Mouse (Mus musculus): Measurements from ENCODE around the gene Serpine1. TPM values are rescaled to one million over a fixed set of nuclear protein-coding genes. Genes with fewer than 3 reads are reported as not detected.

The Serpine1 gene
- polyA plus RNA-seq, 1 experiment from 2014 or later, result not detected

DNA sequence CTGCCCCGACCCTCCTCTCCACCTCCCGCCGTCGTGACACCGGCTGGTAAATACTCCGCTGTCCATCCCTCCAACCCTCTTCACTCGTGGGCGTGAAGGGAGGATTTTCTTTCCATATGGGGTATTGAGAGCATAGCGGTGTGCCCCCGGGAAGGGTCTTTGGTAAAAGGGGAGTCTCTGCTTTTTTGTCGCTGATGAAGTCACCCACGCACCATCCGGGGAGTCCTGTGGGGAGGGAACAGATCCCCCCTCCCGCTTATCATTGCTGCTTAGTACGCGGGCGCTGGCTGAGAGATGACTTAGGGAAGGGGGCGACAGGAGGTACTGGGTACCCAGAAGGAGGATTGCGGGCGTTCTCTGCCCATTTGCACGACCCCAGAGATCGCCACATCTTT, 41.7 kb downstream of the Serpine1 start:
- H3K4me1 ChIP-seq (replicated peaks; ENCODE audit: control insufficient read depth, insufficient read depth, low read length), result peaks cover 23% of the 10 kb centered on the region; the same call in 1 of the 2 replicates

DNA sequence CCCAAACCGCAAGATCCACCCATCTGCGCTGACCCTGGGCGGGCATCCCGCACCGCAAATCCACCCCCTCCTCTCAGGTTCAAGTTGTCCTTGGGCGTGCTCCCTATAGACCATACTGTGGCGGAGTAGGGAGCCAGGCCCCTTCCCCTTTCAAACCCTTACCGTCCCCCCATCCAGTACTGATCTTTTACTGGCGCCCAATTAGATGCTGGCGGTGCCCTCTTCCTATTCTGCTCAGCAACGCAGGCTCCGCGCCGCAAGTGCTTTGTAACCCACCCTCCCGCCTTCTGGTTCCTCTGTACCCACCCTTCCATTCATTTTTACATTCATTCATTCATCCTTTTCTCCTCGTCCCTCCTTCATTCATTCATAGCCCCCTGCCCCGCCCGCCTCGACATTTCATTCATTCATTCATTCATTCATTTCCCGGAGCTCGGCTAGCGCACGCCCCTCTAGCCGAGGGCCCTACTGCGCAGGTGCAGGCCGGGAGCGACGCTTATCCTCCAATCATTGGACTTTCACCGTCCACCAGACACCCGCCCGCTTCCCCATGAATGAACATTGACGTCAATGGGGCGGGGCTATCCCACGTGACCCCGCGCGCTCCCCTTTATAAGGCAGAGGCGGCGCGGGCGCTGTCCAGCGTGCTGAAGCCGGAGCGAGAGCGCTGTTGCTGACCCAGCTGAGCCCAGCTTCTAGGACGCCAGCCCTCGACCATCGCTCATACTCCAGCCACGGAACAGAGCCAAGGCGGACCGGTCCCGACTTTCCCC, 42.2 kb downstream of the Serpine1 start:
- ATAC-seq (replicated peaks; ENCODE audit: low FRiP score) (peak; percentile 80), DNase-seq (ENCODE audit: low spot score) (peak; percentile 99)
- Histone ChIP-seq H3K27me3 (ENCODE audit: control insufficient read depth, insufficient read depth, low read length) (peaks cover 62% of the 10 kb centered on the region), H3K9ac (ENCODE audit: low read length) (peak overlapping the region; percentile 20), H3K27ac (ENCODE audit: low read depth, low read length) (no peak overlapping the region), H3K9me3 (ENCODE audit: control insufficient read depth, low read length) (no peaks in the 10 kb centered on the region), H3K4me2 (ENCODE audit: low read depth, low read length, severe bottlenecking) (peak overlapping the region; percentile 61), H3K4me3 (ENCODE audit: low read depth, low read length) (peak overlapping the region; percentile 31), H3K4me1 (replicated peaks; ENCODE audit: control insufficient read depth, insufficient read depth, low read length) (peaks cover 23% of the 10 kb centered on the region; the same call in 1 of the 2 replicates), H3K36me3 (ENCODE audit: control insufficient read depth, insufficient read depth, low read length) (no peaks in the 10 kb centered on the region)
- under 1% methylated on average over 52 of the region's 52 CpGs for WGBS

More for the DNA sequence above, 41.7 kb downstream of the Serpine1 start:
- 12% methylated on average over 22 of the region's 22 CpGs for WGBS
- H3K4me3 ChIP-seq (ENCODE audit: low read depth, low read length), result peak overlapping the region; percentile 31
- H3K36me3 ChIP-seq (ENCODE audit: control insufficient read depth, insufficient read depth, low read length), result no peaks in the 10 kb centered on the region
- no peak overlapping the region for H3K27ac ChIP-seq (ENCODE audit: low read depth, low read length)
- peaks cover 59% of the 10 kb centered on the region for H3K27me3 ChIP-seq (ENCODE audit: control insufficient read depth, insufficient read depth, low read length)
- H3K9ac ChIP-seq (ENCODE audit: low read length), result no peak overlapping the region
- no peaks in the 10 kb centered on the region for H3K9me3 ChIP-seq (ENCODE audit: control insufficient read depth, low read length)
- H3K4me2 ChIP-seq (ENCODE audit: low read depth, low read length, severe bottlenecking), result peak overlapping the region; percentile 61
- no peak for ATAC-seq (replicated peaks; ENCODE audit: low FRiP score)
- DNase-seq (ENCODE audit: low spot score), result no peak

DNA sequence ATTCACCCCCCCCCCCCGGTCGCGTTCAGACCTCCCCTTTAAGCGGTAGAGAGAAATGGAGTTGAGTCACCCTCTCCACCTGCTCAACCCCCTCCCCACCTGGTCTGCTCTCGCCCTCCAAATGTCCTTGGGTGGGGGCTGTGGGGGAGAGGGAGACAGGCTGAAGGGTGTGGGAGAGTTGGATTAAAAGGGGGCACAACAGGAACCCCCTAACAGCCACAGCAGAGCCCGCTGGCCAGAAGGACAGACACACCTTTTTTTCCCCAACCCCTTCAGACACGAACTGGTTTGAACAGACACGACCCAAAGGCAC, 42.8 kb downstream of the Serpine1 start:
- no peaks in the 10 kb centered on the region for H3K36me3 ChIP-seq (ENCODE audit: control insufficient read depth, insufficient read depth, low read length)
- H3K27me3 ChIP-seq (ENCODE audit: control insufficient read depth, insufficient read depth, low read length), result peaks cover 64% of the 10 kb centered on the region
- peak overlapping the region; percentile 61 for H3K4me2 ChIP-seq (ENCODE audit: low read depth, low read length, severe bottlenecking)
- H3K9ac ChIP-seq (ENCODE audit: low read length), result peak overlapping the region; percentile 20
- H3K4me1 ChIP-seq (replicated peaks; ENCODE audit: control insufficient read depth, insufficient read depth, low read length), result peaks cover 23% of the 10 kb centered on the region; the same call in 1 of the 2 replicates
- DNase-seq (ENCODE audit: low spot score) (no peak), ATAC-seq (replicated peaks; ENCODE audit: low FRiP score) (no peak)
- no peaks in the 10 kb centered on the region for H3K9me3 ChIP-seq (ENCODE audit: control insufficient read depth, low read length)
- H3K4me3 ChIP-seq (ENCODE audit: low read depth, low read length), result peak overlapping the region; percentile 31
- H3K27ac ChIP-seq (ENCODE audit: low read depth, low read length), result no peak overlapping the region
- 0% methylated on average over 8 of the region's 8 CpGs for WGBS

DNA sequence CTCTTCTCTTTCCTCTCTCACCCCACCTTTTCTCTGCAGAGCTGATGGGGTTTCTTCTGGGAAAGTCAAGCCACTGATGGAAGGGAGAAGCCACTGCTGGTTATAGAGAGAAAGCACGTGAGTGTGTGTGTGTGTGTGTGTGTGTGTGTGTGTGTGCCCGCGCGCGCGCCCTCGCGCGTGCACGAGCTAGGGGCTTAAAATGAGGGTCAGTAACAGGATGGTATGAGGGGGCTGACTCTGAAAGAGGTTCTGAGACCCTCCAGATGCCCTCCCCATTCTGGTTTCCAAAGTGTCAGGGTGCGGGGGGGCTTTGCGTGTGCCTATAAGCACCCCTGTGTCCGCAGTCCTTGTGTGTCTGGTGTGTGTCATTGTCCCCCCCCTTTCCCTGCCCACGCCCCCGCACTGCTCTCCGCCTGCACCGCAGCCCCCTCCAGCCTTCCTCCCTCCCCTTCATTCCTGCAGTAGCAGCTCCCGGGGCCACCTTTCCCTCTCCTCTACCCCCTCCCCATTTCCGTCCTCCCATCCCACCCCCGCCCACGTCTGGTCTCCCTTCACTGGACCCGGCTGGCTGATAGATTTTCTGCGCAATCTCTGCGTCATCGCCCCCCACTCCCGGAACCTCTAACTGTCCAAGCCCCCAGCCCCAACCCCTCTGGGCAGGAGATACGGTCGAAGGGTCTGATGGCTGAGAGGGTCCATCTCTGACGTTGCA, 43.4 kb downstream of the Serpine1 start:
- no peaks in the 10 kb centered on the region for H3K36me3 ChIP-seq (ENCODE audit: control insufficient read depth, insufficient read depth, low read length)
- WGBS, result 3% methylated on average over 29 of the region's 29 CpGs
- H3K4me2 ChIP-seq (ENCODE audit: low read depth, low read length, severe bottlenecking), result no peak overlapping the region
- H3K4me1 ChIP-seq (replicated peaks; ENCODE audit: control insufficient read depth, insufficient read depth, low read length), result peaks cover 23% of the 10 kb centered on the region; the same call in 1 of the 2 replicates
- no peak overlapping the region for H3K27ac ChIP-seq (ENCODE audit: low read depth, low read length)
- ATAC-seq (replicated peaks; ENCODE audit: low FRiP score) (no peak), DNase-seq (ENCODE audit: low spot score) (no peak)
- H3K9ac ChIP-seq (ENCODE audit: low read length), result no peak overlapping the region
- H3K27me3 ChIP-seq (ENCODE audit: control insufficient read depth, insufficient read depth, low read length), result peaks cover 64% of the 10 kb centered on the region
- no peaks in the 10 kb centered on the region for H3K9me3 ChIP-seq (ENCODE audit: control insufficient read depth, low read length)
- H3K4me3 ChIP-seq (ENCODE audit: low read depth, low read length), result no peak overlapping the region

DNA sequence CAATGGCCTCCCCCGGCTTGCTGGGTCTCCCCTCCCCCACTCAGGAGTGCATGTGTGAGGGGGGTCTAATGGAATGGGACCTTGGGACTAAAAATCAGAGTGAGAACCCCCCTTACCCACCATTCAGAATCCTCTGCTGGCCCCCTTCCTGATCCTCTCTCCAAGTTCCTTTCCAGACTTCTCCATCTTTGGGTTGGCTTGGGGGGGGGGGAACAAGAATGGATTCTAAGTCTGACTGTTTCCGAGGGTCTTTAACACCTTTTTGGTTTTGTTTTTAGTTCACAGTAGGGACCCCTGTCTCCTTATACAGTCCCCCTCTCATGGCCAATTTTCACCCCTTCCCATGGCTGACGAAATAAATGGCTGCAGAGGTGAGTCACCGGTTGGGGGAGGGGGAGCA, 46.0 kb downstream of the Serpine1 start, which contains the start of gene Vgf:
Vgf (plus strand) TSS at position 301 of the 400 bp plus-strand sequence.
- DNase-seq (ENCODE audit: low spot score) (no peak), ATAC-seq (replicated peaks; ENCODE audit: low FRiP score) (no peak)
- no peak within 1 kb of the TSS for H3K9ac ChIP-seq (ENCODE audit: low read length)
- H3K4me2 ChIP-seq (ENCODE audit: low read depth, low read length, severe bottlenecking), result peak within 1 kb of the TSS; percentile 35; the same call in 1 of the 2 replicates
- H3K36me3 ChIP-seq (ENCODE audit: control insufficient read depth, insufficient read depth, low read length), result no peaks in the 10 kb centered on the region
- H3K27me3 ChIP-seq (ENCODE audit: control insufficient read depth, insufficient read depth, low read length), result peaks cover 52% of the 10 kb centered on the region
- no peak within 1 kb of the TSS for H3K4me3 ChIP-seq (ENCODE audit: low read depth, low read length)
- 26% methylated on average over 4 of the region's 4 CpGs for WGBS
- no peak within 1 kb of the TSS for H3K27ac ChIP-seq (ENCODE audit: low read depth, low read length)
- H3K9me3 ChIP-seq (ENCODE audit: control insufficient read depth, low read length), result no peaks in the 10 kb centered on the region
- H3K4me1 ChIP-seq (replicated peaks; ENCODE audit: control insufficient read depth, insufficient read depth, low read length), result peaks cover 10% of the 10 kb centered on the region; the same call in 1 of the 2 replicates

DNA sequence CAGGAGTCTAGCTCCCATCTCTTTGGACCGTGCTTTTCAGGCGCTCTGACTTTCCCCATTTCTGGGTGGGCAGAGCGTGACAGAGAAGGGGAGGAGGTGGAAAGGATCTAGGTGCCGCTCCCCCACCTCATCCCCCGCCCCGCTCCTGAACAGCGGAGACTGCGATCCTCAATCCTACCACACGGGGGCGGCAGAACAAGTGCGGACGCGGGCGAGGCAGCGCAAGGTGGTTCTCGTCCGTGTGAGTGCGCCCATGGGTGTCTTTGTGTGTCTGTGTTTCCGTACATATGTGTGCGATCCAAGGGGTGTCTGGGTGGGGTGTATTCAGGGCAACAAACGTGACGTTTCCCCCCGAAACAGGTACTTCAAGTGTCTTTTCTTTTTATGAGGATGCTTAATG, 46.9 kb downstream of the Serpine1 start:
- no peak overlapping the region for H3K9ac ChIP-seq (ENCODE audit: low read length)
- H3K27ac ChIP-seq (ENCODE audit: low read depth, low read length), result no peak overlapping the region
- 0% methylated on average over 23 of the region's 23 CpGs for WGBS
- H3K4me2 ChIP-seq (ENCODE audit: low read depth, low read length, severe bottlenecking), result peak overlapping the region; percentile 35; the same call in 1 of the 2 replicates
- H3K27me3 ChIP-seq (ENCODE audit: control insufficient read depth, insufficient read depth, low read length), result peaks cover 42% of the 10 kb centered on the region
- no peaks in the 10 kb centered on the region for H3K9me3 ChIP-seq (ENCODE audit: control insufficient read depth, low read length)
- H3K36me3 ChIP-seq (ENCODE audit: control insufficient read depth, insufficient read depth, low read length), result no peaks in the 10 kb centered on the region
- ATAC-seq (replicated peaks; ENCODE audit: low FRiP score) (0 out of 2 replicates have a peak, but pooled peaks have one; percentile 28), DNase-seq (ENCODE audit: low spot score) (peak; percentile 90)
- no peak overlapping the region for H3K4me3 ChIP-seq (ENCODE audit: low read depth, low read length)
- H3K4me1 ChIP-seq (replicated peaks; ENCODE audit: control insufficient read depth, insufficient read depth, low read length), result 0 out of 2 replicates have a peak, but pooled peaks cover 4% of the 10 kb centered on the region

DNA sequence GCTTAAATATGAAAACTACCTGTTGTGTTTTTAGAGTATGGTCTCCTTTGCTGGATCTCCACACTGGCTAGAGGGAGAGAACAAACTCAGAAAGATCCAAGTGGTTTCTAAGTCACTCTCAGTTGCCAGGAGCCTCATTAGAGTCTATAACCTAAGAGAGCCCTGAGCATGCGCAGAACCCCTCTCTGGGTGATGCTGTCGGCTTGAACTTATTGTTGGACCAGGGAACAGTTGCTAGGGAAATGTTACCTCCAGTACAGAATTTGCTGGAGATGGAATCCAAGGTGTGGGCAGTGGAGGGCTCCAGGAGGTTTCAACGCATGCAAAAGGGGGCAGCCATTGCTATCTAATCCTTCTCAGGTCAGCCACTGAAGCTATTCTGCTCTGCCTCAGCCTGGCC, 47.8 kb downstream of the Serpine1 start:
- Histone ChIP-seq H3K4me1 (replicated peaks; ENCODE audit: control insufficient read depth, insufficient read depth, low read length) (0 out of 2 replicates have a peak, but pooled peaks cover 1% of the 10 kb centered on the region), H3K27ac (ENCODE audit: low read depth, low read length) (no peak overlapping the region), H3K27me3 (ENCODE audit: control insufficient read depth, insufficient read depth, low read length) (peaks cover 38% of the 10 kb centered on the region), H3K9ac (ENCODE audit: low read length) (no peak overlapping the region), H3K4me2 (ENCODE audit: low read depth, low read length, severe bottlenecking) (no peak overlapping the region), H3K36me3 (ENCODE audit: control insufficient read depth, insufficient read depth, low read length) (no peaks in the 10 kb centered on the region), H3K9me3 (ENCODE audit: control insufficient read depth, low read length) (no peaks in the 10 kb centered on the region), H3K4me3 (ENCODE audit: low read depth, low read length) (no peak overlapping the region)
- DNase-seq (ENCODE audit: low spot score) (no peak), ATAC-seq (replicated peaks; ENCODE audit: low FRiP score) (no peak)
- 40% methylated on average over 3 of the region's 3 CpGs for WGBS

DNA sequence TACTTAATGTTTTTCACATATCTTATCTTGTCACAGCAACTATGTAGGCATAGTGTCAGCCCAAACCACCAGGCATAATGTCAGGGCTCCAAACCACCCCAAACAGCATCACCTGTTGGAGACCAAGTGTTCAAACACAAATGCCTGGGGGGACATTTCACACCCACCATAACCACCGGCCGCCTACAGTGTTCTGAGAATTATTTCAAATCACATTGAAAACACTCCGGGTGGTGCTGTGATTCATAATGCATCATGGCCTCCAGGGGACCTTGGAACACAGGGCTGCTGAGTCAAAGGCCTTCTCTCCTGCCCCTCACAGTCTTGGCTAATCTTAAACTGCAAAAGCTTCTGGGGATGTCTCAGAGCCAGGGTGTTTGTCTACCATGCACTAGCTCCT, 56.2 kb downstream of the Serpine1 start:
- Histone ChIP-seq H3K27me3 (ENCODE audit: control insufficient read depth, insufficient read depth, low read length) (no peaks in the 10 kb centered on the region), H3K4me3 (ENCODE audit: low read depth, low read length) (no peak overlapping the region), H3K27ac (ENCODE audit: low read depth, low read length) (no peak overlapping the region), H3K4me1 (replicated peaks; ENCODE audit: control insufficient read depth, insufficient read depth, low read length) (no peaks in the 10 kb centered on the region), H3K9me3 (ENCODE audit: control insufficient read depth, low read length) (no peaks in the 10 kb centered on the region), H3K4me2 (ENCODE audit: low read depth, low read length, severe bottlenecking) (no peak overlapping the region), H3K36me3 (ENCODE audit: control insufficient read depth, insufficient read depth, low read length) (no peaks in the 10 kb centered on the region), H3K9ac (ENCODE audit: low read length) (no peak overlapping the region)
- no peak for DNase-seq (ENCODE audit: low spot score)
- no peak for ATAC-seq (replicated peaks; ENCODE audit: low FRiP score)
- 81% methylated on average over 3 of the region's 3 CpGs for WGBS
